Mouse (Mus musculus): ENCODE data around the gene Hils1.
"Not testable (repeated sequence)": the region's sequence is repeated elsewhere in the genome, so short reads cannot be mapped to it uniquely, and the experiment has no call there.

Hils1 gene

GRCm38 (mm10) chr11:94955103-94955502, 12.3 kb upstream of the Hils1 start:
- no peak for DNase-seq (ENCODE audit: low spot score)

DNA sequence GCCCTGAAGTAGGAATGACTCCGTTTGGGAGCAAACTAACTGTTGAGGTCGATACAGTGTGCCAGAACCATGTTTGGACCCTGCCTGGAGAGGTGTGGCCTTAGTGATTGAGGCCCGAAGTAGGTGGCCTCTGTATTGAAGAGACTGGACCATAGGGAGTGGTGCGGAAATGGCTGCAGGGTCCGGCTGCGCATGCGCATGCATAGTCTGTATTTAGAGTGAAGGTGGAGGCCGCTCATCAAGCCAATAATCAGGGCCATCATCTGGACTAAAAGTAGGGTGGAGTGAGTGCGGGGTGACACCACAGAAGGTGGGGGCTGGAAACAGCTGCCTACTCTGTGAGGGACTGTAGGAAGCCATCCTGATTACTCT, 9.7 kb upstream of the Hils1 start:
- DNase-seq (ENCODE audit: low spot score) = no peak

GRCm38 (mm10) chr11:94958065-94958858, 9.1 kb upstream of the Hils1 start:
- DNase-seq (ENCODE audit: low spot score) = no peak

- no peak for DNase-seq (ENCODE audit: low spot score)
Measured at GRCm38 (mm10) chr11:94962534-94963101, 4.8 kb upstream of the Hils1 start.

- no peak for DNase-seq (ENCODE audit: low spot score)
Measured at GRCm38 (mm10) chr11:94968187-94968586, 794 bp downstream of the Hils1 start.

DNA sequence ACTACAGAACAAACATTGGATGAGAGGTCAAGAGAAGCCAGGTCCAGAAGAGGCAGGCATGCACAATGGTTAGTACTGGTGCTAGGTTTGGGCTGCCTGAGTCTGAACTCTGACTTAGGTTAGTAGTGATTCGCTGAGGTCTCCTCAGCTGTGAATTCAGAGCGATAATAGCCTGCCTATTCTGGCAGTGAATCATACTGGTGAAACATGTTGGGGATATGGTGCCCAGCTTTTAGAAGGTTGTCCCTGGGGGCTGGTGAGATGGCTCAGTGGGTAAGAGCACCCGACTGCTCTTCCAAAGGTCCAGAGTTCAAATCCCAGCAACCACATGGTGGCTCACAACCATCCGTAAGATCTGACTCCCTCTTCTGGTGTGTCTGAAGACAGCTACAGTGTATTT, 2.3 kb downstream of the Hils1 start:
- not testable (repeated sequence) for DNase-seq (ENCODE audit: low spot score)

GRCm38 (mm10) chr11:94970210-94970943, 3.0 kb downstream of the Hils1 start:
- peak; percentile 86 for DNase-seq (ENCODE audit: low spot score)

GRCm38 (mm10) chr11:94971895-94972615, 4.7 kb downstream of the Hils1 start:
- DNase-seq (ENCODE audit: low spot score) = no peak

DNA sequence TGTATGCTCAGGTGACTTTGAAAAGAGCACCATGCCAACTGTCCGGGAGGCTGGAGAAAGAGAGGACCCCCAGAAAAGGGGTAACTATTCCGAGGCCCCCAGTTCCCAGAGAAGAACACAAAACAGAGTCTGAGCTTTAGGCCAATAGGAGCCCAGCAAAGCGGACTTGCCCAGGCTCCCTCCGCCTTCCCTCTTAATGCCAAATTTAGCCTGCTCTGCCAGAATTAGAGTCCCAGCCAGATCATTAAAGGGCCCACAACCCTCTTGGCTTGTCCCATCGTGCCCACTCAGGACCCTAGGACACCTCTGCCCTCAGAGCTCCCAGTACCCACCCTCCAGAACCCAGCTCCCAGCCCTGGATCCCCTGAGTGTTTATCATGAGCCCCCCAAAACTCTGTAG, 5.5 kb downstream of the Hils1 start:
- DNase-seq (ENCODE audit: low spot score) = no peak

DNA sequence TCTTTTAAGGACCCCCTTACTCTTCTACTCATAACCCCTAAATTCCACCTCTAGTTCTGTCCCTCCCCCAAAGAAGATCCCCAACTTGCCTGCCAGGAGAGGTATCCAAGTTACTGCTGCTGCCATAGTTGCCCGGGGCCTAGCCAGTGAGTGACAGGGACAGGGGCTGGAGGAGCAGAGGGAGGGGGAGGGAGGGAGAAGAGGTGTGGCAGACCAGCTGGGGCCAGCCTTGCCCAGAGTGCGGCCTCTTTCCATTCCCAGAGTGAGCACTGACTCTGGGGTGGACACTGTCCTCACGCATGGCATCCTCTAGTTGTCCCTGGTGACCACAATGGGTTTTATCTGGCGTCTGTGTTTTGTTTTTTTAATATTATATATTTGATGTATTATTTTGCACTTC, 5.9 kb downstream of the Hils1 start:
- DNase-seq (ENCODE audit: low spot score) = no peak

- DNase-seq (ENCODE audit: low spot score) = no peak
Measured at GRCm38 (mm10) chr11:94974951-94975350, 7.6 kb downstream of the Hils1 start.

DNA sequence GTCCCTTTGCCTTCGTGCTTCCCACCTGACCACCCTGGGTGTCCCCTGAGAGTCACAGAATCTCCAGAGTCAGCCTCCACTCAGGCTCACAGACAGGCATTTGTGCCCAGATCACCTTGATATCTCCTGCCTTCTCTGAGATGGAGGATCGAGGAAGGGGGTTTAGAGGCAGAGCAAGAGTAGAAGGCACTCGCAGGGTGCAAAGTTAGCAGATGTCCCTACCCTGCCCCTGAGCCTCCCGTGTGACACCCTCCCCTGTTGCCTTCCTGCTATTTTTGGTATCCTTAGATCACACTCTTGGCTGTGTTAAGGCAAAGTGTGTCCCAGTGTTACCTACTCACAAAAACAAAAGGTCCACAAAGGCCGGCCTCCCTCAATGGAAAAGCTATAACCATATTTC, 8.8 kb downstream of the Hils1 start, which contains the start of gene Sgca:
Sgca (minus strand) TSS at position 129 of the 400 bp plus-strand sequence.
- no peak for DNase-seq (ENCODE audit: low spot score)

DNA sequence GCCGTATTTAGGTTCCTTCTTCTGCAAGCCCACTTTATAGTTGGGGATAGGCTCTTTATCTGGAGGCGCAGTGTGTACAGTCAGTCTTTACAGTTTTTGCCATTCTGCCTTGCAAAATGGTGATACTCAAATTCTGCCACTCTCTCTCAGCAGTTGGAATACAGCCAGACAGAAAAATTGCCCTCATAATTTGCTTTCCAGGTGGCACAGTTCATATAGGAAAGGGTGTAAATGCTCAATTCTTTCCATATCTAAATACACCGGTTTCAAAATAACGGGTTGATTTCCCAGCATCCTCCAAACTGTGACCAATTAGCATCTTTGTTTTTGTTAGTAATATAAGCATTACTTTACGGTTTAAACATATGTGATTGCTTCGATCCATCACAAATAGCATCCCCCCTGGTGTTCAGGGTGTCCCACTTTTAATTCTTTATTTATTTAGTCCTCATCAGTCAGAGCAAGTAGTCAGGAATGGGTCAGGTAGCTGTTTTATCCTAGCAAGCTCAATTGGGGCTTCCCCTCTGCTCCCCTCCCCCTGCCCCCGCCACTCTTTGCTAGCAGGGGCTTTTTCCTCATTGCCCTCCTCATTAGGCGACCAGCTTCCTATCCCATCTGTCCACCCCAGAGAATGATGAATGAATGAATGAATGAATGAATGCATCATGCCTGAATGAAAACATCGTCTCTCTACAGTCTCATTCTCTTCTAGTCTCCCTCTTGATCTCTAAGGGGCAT, 11.0 kb downstream of the Hils1 start:
- DNase-seq (ENCODE audit: low spot score) = no peak

DNA sequence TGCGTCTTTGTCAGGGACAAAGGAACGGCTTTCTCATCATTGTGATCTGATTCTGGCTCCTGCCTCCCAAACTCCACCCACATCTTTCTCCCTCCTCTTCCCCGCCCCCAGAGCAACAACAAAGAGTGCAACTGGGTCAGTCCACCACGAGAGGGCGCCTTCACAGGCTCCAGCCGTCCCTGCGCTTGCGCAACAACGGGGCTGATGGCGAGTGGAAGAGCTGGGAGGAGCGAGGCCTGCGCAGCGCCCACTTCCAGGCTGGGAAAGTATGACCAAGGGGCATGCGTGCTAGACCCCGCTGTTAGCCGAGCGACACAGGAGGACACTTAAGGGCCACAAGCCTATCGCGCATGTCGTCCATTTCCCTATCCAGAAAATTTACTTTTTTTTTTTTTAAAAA, 11.6 kb downstream of the Hils1 start:
- peak; percentile 93 for DNase-seq (ENCODE audit: low spot score)

DNA sequence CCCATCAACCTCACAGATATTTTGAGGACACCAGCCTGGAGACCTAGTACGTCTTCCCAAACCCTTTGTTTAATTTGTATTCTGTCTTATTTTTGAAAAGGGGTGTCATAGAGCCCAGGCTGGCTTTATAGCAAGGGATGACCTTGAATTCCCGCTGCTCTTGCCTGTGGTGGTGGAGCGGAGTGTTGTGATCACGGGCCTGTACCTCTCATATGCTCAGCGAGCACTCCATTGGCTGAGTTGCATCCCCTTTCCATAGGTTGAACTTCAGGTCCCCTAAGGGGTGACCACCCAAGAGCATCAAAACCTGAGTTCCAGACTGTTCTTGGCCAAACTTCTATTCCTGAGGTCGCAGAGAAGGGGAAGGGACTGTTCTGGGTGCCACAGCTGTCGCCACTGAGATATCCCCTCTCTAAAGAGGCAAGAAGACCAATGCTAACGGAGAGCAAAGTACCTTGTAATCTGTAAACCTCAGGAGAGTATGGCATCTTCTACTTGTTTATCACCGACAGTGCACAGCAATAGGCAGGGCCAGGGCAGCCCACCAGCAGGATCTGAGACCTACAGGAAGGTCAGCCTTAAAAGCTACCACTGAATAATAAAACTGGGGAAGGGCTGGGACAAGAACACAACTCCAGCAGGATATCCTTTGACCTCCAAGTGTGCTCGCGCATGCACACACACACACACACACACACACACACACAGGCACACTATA, 12.2 kb downstream of the Hils1 start:
- DNase-seq (ENCODE audit: low spot score) = no peak

- DNase-seq (ENCODE audit: low spot score) = no peak
Measured at GRCm38 (mm10) chr11:94985140-94985539, 17.7 kb downstream of the Hils1 start.

GRCm38 (mm10) chr11:94985822-94986221, 18.4 kb downstream of the Hils1 start:
- no peak for DNase-seq (ENCODE audit: low spot score)

DNA sequence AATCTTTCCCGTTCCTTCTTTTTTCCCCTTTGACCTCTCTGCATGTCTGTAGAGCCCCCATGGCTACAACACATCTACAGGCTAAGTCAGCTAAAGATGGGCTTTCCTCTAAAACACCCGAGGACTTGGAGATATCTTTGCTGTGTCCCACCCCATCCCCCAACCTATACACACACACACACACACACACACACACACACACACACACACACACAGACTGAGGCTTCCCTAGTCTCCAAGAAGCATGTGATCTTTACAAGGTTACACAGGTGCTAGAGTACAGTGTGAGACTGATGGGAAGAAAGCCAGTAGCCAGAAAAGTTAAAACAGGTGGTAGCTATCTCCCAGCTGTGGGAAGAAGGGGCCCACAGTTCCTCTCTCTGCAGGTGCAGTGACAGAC, 19.0 kb downstream of the Hils1 start:
- DNase-seq (ENCODE audit: low spot score) = no peak

GRCm38 (mm10) chr11:94987341-94987740, 19.9 kb downstream of the Hils1 start:
- no peak for DNase-seq (ENCODE audit: low spot score)

DNA sequence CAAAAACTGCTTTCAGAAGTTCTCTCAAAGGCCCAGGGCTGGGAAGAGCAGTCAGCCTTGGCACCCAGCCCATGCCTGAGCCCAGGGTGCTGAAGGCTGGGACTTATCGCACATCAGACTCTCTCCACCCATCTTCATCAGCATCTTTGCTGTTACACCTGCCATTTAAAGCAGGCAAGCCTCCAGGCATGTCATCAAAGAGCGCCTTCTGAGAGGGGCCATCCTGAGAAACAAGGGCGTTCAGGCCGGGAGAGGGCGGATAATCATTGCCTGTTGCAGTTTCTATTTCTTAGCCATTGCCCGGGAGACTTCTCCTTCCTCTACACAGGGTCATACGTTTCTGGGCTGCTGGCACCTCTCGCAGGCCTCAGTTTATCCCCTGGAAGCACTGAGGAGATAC, 20.5 kb downstream of the Hils1 start:
- DNase-seq (ENCODE audit: low spot score) = no peak

Data from layer of hippocampus, adult 9-10 months (tissue).